Mouse (Mus musculus): ENCODE measurements around the gene Anxa6. TPM values are rescaled to one million over a fixed set of nuclear protein-coding genes. Genes with fewer than 3 reads are reported as not detected.

Gene Anxa6
- polyA plus RNA-seq, 1 experiment from 2014 or later: 393 TPM

GRCm38 (mm10) chr11:54949717-54950116 is 83.5 kb downstream of the Anxa6 start:
- ATAC-seq (ENCODE audit: low read depth): no peak
- no peak overlapping the region for H3K9ac ChIP-seq (ENCODE audit: low read depth, low read length)
- H3K9me3 ChIP-seq (ENCODE audit: control insufficient read depth, low read length): no peaks in the 10 kb centered on the region
- H3K27me3 ChIP-seq (replicated peaks; ENCODE audit: control insufficient read depth, insufficient read depth, low read length): no peaks in the 10 kb centered on the region
- H3K4me3 ChIP-seq (ENCODE audit: low read depth, low read length): no peak overlapping the region
- DNase-seq (ENCODE audit: low spot score): no peak
- no peaks in the 10 kb centered on the region for H3K36me3 ChIP-seq (ENCODE audit: control insufficient read depth, insufficient read depth, low read length)
- H3K4me2 ChIP-seq (ENCODE audit: low read depth, low read length): no peak overlapping the region
- no peak overlapping the region for H3K27ac ChIP-seq (replicated peaks; ENCODE audit: low read depth, low read length)
- WGBS: 67% methylated on average over 1 of the region's 1 CpGs
- 0 out of 2 replicates have a peak, but pooled peaks cover 5% of the 10 kb centered on the region for H3K4me1 ChIP-seq (ENCODE audit: control insufficient read depth, insufficient read depth, low read length)

GRCm38 (mm10) chr11:54944702-54945101 is 88.5 kb downstream of the Anxa6 start:
- Histone ChIP-seq H3K27me3 (replicated peaks; ENCODE audit: control insufficient read depth, insufficient read depth, low read length) (no peaks in the 10 kb centered on the region), H3K4me3 (ENCODE audit: low read depth, low read length) (no peak overlapping the region), H3K9ac (ENCODE audit: low read depth, low read length) (no peak overlapping the region), H3K4me2 (ENCODE audit: low read depth, low read length) (no peak overlapping the region), H3K9me3 (ENCODE audit: control insufficient read depth, low read length) (no peaks in the 10 kb centered on the region), H3K27ac (replicated peaks; ENCODE audit: low read depth, low read length) (no peak overlapping the region), H3K36me3 (ENCODE audit: control insufficient read depth, insufficient read depth, low read length) (no peaks in the 10 kb centered on the region), H3K4me1 (ENCODE audit: control insufficient read depth, insufficient read depth, low read length) (no peaks in the 10 kb centered on the region)
- 78% methylated on average over 3 of the region's 3 CpGs for WGBS
- ATAC-seq (ENCODE audit: low read depth) (no peak), DNase-seq (ENCODE audit: low spot score) (no peak)

- Histone ChIP-seq H3K9ac (ENCODE audit: low read depth, low read length) (no peak overlapping the region), H3K4me1 (ENCODE audit: control insufficient read depth, insufficient read depth, low read length) (no peaks in the 10 kb centered on the region), H3K36me3 (ENCODE audit: control insufficient read depth, insufficient read depth, low read length) (peaks cover 22% of the 10 kb centered on the region; the same call in 1 of the 2 replicates), H3K4me3 (ENCODE audit: low read depth, low read length) (no peak overlapping the region), H3K9me3 (ENCODE audit: control insufficient read depth, low read length) (no peaks in the 10 kb centered on the region), H3K27me3 (replicated peaks; ENCODE audit: control insufficient read depth, insufficient read depth, low read length) (no peaks in the 10 kb centered on the region), H3K27ac (replicated peaks; ENCODE audit: low read depth, low read length) (no peak overlapping the region), H3K4me2 (ENCODE audit: low read depth, low read length) (no peak overlapping the region)
- ATAC-seq (ENCODE audit: low read depth) (no peak), DNase-seq (ENCODE audit: low spot score) (no peak)
- 76% methylated on average over 5 of the region's 7 CpGs for WGBS
Measured at GRCm38 (mm10) chr11:54940056-54940455, 93.2 kb downstream of the Anxa6 start.

GRCm38 (mm10) chr11:54939501-54939900 is 93.7 kb downstream of the Anxa6 start:
- H3K4me3 ChIP-seq (ENCODE audit: low read depth, low read length): no peak overlapping the region
- no peak overlapping the region for H3K27ac ChIP-seq (replicated peaks; ENCODE audit: low read depth, low read length)
- H3K9ac ChIP-seq (ENCODE audit: low read depth, low read length): no peak overlapping the region
- no peaks in the 10 kb centered on the region for H3K9me3 ChIP-seq (ENCODE audit: control insufficient read depth, low read length)
- no peaks in the 10 kb centered on the region for H3K27me3 ChIP-seq (replicated peaks; ENCODE audit: control insufficient read depth, insufficient read depth, low read length)
- peaks cover 22% of the 10 kb centered on the region; the same call in 1 of the 2 replicates for H3K36me3 ChIP-seq (ENCODE audit: control insufficient read depth, insufficient read depth, low read length)
- no peak overlapping the region for H3K4me2 ChIP-seq (ENCODE audit: low read depth, low read length)
- DNase-seq (ENCODE audit: low spot score) (no peak), ATAC-seq (ENCODE audit: low read depth) (no peak)
- WGBS: 95% methylated on average over 8 of the region's 8 CpGs
- no peaks in the 10 kb centered on the region for H3K4me1 ChIP-seq (ENCODE audit: control insufficient read depth, insufficient read depth, low read length)

- no peak overlapping the region for H3K4me3 ChIP-seq (ENCODE audit: low read depth, low read length)
- 98% methylated on average over 3 of the region's 3 CpGs for WGBS
- peaks cover 45% of the 10 kb centered on the region for H3K36me3 ChIP-seq (ENCODE audit: control insufficient read depth, insufficient read depth, low read length)
- no peak overlapping the region for H3K4me2 ChIP-seq (ENCODE audit: low read depth, low read length)
- DNase-seq (ENCODE audit: low spot score) (no peak), ATAC-seq (ENCODE audit: low read depth) (no peak)
- no peak overlapping the region for H3K27ac ChIP-seq (replicated peaks; ENCODE audit: low read depth, low read length)
- no peaks in the 10 kb centered on the region for H3K27me3 ChIP-seq (replicated peaks; ENCODE audit: control insufficient read depth, insufficient read depth, low read length)
- H3K9me3 ChIP-seq (ENCODE audit: control insufficient read depth, low read length): no peaks in the 10 kb centered on the region
- no peaks in the 10 kb centered on the region for H3K4me1 ChIP-seq (ENCODE audit: control insufficient read depth, insufficient read depth, low read length)
- H3K9ac ChIP-seq (ENCODE audit: low read depth, low read length): no peak overlapping the region
Measured at GRCm38 (mm10) chr11:54936771-54937140, 96.5 kb downstream of the Anxa6 start.

- no peak overlapping the region for H3K4me2 ChIP-seq (ENCODE audit: low read depth, low read length)
- DNase-seq (ENCODE audit: low spot score) (no peak), ATAC-seq (ENCODE audit: low read depth) (no peak)
- H3K27ac ChIP-seq (replicated peaks; ENCODE audit: low read depth, low read length): no peak overlapping the region
- H3K4me3 ChIP-seq (ENCODE audit: low read depth, low read length): no peak overlapping the region
- 54% methylated on average over 12 of the region's 12 CpGs for WGBS
- peaks cover 50% of the 10 kb centered on the region for H3K36me3 ChIP-seq (ENCODE audit: control insufficient read depth, insufficient read depth, low read length)
- no peaks in the 10 kb centered on the region for H3K4me1 ChIP-seq (ENCODE audit: control insufficient read depth, insufficient read depth, low read length)
- no peaks in the 10 kb centered on the region for H3K9me3 ChIP-seq (ENCODE audit: control insufficient read depth, low read length)
- no peak overlapping the region for H3K9ac ChIP-seq (ENCODE audit: low read depth, low read length)
- H3K27me3 ChIP-seq (replicated peaks; ENCODE audit: control insufficient read depth, insufficient read depth, low read length): no peaks in the 10 kb centered on the region
Measured at GRCm38 (mm10) chr11:54936035-54936770, 97.0 kb downstream of the Anxa6 start.

GRCm38 (mm10) chr11:54934198-54934597 is 99.0 kb downstream of the Anxa6 start:
- peaks cover 65% of the 10 kb centered on the region for H3K36me3 ChIP-seq (ENCODE audit: control insufficient read depth, insufficient read depth, low read length)
- WGBS: 95% methylated on average over 7 of the region's 7 CpGs
- no peaks in the 10 kb centered on the region for H3K9me3 ChIP-seq (ENCODE audit: control insufficient read depth, low read length)
- no peaks in the 10 kb centered on the region for H3K27me3 ChIP-seq (replicated peaks; ENCODE audit: control insufficient read depth, insufficient read depth, low read length)
- ATAC-seq (ENCODE audit: low read depth) (no peak), DNase-seq (ENCODE audit: low spot score) (no peak)
- no peak overlapping the region for H3K9ac ChIP-seq (ENCODE audit: low read depth, low read length)
- no peak overlapping the region for H3K4me2 ChIP-seq (ENCODE audit: low read depth, low read length)
- no peak overlapping the region for H3K27ac ChIP-seq (replicated peaks; ENCODE audit: low read depth, low read length)
- no peaks in the 10 kb centered on the region for H3K4me1 ChIP-seq (ENCODE audit: control insufficient read depth, insufficient read depth, low read length)
- H3K4me3 ChIP-seq (ENCODE audit: low read depth, low read length): no peak overlapping the region

GRCm38 (mm10) chr11:54932540-54932939 is 100.7 kb downstream of the Anxa6 start:
- Histone ChIP-seq H3K4me3 (ENCODE audit: low read depth, low read length) (no peak overlapping the region), H3K36me3 (ENCODE audit: control insufficient read depth, insufficient read depth, low read length) (peaks cover 69% of the 10 kb centered on the region), H3K9me3 (ENCODE audit: control insufficient read depth, low read length) (no peaks in the 10 kb centered on the region), H3K9ac (ENCODE audit: low read depth, low read length) (no peak overlapping the region), H3K4me1 (ENCODE audit: control insufficient read depth, insufficient read depth, low read length) (no peaks in the 10 kb centered on the region), H3K27ac (replicated peaks; ENCODE audit: low read depth, low read length) (no peak overlapping the region), H3K27me3 (replicated peaks; ENCODE audit: control insufficient read depth, insufficient read depth, low read length) (no peaks in the 10 kb centered on the region), H3K4me2 (ENCODE audit: low read depth, low read length) (no peak overlapping the region)
- DNase-seq (ENCODE audit: low spot score) (no peak), ATAC-seq (ENCODE audit: low read depth) (no peak)
- 90% methylated on average over 6 of the region's 6 CpGs for WGBS
